Mouse (Mus musculus): ENCODE results near the gene Rab4a.

- TF ChIP-seq POLR2A (IDR thresholded peaks at IDR 0.05; ENCODE audit: borderline replicate concordance, insufficient read depth, low read length) (no peak), CTCF (IDR thresholded peaks at IDR 0.05; ENCODE audit: borderline replicate concordance, insufficient read depth, low read depth, low read length) (no peak)
Observed at GRCm38 (mm10) chr8:123759933-123760332, 45.9 kb upstream of the Rab4a start.
